Mouse (Mus musculus): ENCODE results near the gene Slc12a8. TPM values are rescaled to one million over a fixed set of nuclear protein-coding genes. Genes with fewer than 3 reads are reported as not detected.

Slc12a8 gene
- total and polyA plus RNA-seq, 3 experiments = 0.49 TPM; not detected in 2

DNA sequence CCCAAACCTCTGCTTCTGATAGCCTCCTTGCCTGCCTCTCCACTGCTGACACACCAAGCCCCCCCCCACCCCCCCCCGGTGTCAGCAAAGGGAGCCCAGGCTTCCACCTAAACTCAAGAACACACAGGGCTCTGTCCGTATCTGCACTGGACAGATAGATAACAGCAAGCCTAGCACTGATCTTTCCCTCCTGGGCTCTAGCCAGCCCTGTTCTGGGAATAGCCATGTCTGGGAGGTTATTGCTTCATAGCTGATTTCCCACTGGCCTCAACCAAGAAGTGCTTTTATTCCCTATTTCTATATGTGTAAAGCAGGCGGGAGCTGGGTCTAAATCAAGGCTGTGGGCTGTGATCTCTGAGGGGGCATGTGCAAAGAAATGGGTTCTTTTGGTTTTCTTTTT is 61.3 kb downstream of the Slc12a8 start:
- ATAC-seq (ENCODE audit: extremely low read depth, insufficient number of reproducible peaks, low FRiP score, poor library complexity, severe bottlenecking) (no peak), DNase-seq (ENCODE audit: low spot score) (no peak)
- H3K4me1 ChIP-seq (ENCODE audit: insufficient read depth, low read depth, low read length) = no peaks in the 10 kb centered on the region
- no peak overlapping the region for H3K4me3 ChIP-seq (ENCODE audit: low read depth, low read length)
- no peaks in the 10 kb centered on the region for H3K36me3 ChIP-seq (replicated peaks)
- TF ChIP-seq CTCF (IDR thresholded peaks at IDR 0.05; ENCODE audit: low read depth, low read length) (no peak), GATA2 (IDR thresholded peaks at IDR 0.05; ENCODE audit: borderline replicate concordance, low read depth, low read length) (no peak), POLR2AphosphoS5 (IDR thresholded peaks at IDR 0.05; ENCODE audit: insufficient replicate concordance, low read depth, low read length) (no peak), GATA1 (IDR thresholded peaks at IDR 0.05; ENCODE audit: borderline replicate concordance, low read length) (no peak), TAL1 (conservative IDR thresholded peaks at IDR 0.05; ENCODE audit: low read depth, low read length) (no peak)
- H3K9me3 ChIP-seq (replicated peaks) = no peaks in the 10 kb centered on the region
- H3K27me3 ChIP-seq (ENCODE audit: insufficient read depth, low read length) = peaks cover 34% of the 10 kb centered on the region

DNA sequence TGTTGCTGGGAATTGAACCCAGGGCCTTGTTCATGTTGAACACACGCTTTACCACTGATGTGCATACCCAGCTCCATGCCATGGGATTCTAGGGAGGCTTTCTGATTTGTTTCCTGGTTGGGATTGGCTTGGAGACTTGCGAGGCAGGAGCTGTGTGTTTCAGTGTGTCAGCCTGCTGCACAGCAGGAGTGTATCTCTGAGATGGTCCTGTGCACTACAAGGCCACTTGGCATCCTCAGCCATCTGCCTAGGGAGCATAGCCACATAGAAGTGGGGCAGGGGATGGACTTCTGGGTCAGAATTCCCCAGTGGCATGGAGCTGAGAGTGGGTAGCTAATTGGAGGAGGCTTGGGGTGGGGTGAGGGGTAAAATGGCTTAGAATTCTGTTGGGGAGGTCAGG is 63.2 kb downstream of the Slc12a8 start:
- H3K36me3 ChIP-seq (replicated peaks) = no peaks in the 10 kb centered on the region
- no peak for TF ChIP-seq CTCF (IDR thresholded peaks at IDR 0.05; ENCODE audit: low read depth, low read length)
- TF ChIP-seq GATA2 (IDR thresholded peaks at IDR 0.05; ENCODE audit: borderline replicate concordance, low read depth, low read length) = no peak
- no peak for TF ChIP-seq TAL1 (conservative IDR thresholded peaks at IDR 0.05; ENCODE audit: low read depth, low read length)
- TF ChIP-seq POLR2AphosphoS5 (IDR thresholded peaks at IDR 0.05; ENCODE audit: insufficient replicate concordance, low read depth, low read length) = no peak
- no peak for TF ChIP-seq GATA1 (IDR thresholded peaks at IDR 0.05; ENCODE audit: borderline replicate concordance, low read length)
- H3K9me3 ChIP-seq (replicated peaks) = no peaks in the 10 kb centered on the region
- DNase-seq (ENCODE audit: low spot score) (no peak), ATAC-seq (ENCODE audit: extremely low read depth, insufficient number of reproducible peaks, low FRiP score, poor library complexity, severe bottlenecking) (no peak)
- no peaks in the 10 kb centered on the region for H3K4me1 ChIP-seq (ENCODE audit: insufficient read depth, low read depth, low read length)
- H3K27me3 ChIP-seq (ENCODE audit: insufficient read depth, low read length) = peaks cover 39% of the 10 kb centered on the region
- no peak overlapping the region for H3K4me3 ChIP-seq (ENCODE audit: low read depth, low read length)

DNA sequence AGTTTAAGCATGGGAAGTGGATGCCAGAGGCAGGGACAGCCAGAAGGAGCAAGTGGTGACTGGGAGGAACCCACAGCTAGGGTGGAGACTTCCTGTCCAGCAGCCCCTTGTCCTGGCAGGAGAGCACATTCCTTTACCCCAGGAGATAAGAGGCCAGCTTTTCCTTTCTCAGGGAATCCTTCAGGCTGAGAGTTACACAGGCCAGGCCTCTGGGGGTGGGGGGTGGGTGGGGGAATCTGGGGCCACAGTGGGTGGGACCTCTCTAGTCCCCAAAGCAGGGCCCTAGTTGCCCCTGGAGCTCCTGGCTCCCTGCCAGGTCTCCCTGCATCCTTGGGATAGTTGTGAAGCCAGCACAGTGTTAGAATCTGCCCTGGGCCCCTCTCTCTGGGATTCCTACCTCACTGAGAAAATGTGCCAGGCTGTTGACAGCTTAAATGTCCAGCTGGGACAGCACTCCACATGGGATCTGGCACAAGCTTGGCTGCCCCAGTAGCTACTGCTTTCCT is 63.7 kb downstream of the Slc12a8 start:
- Histone ChIP-seq H3K9me3 (replicated peaks) (no peaks in the 10 kb centered on the region), H3K27me3 (ENCODE audit: insufficient read depth, low read length) (peaks cover 40% of the 10 kb centered on the region), H3K4me3 (ENCODE audit: low read depth, low read length) (no peak overlapping the region), H3K4me1 (ENCODE audit: insufficient read depth, low read depth, low read length) (no peaks in the 10 kb centered on the region), H3K36me3 (replicated peaks) (no peaks in the 10 kb centered on the region)
- ATAC-seq (ENCODE audit: extremely low read depth, insufficient number of reproducible peaks, low FRiP score, poor library complexity, severe bottlenecking) (no peak), DNase-seq (ENCODE audit: low spot score) (no peak)
- TF ChIP-seq CTCF (IDR thresholded peaks at IDR 0.05; ENCODE audit: low read depth, low read length) (no peak), TAL1 (conservative IDR thresholded peaks at IDR 0.05; ENCODE audit: low read depth, low read length) (no peak), POLR2AphosphoS5 (IDR thresholded peaks at IDR 0.05; ENCODE audit: insufficient replicate concordance, low read depth, low read length) (no peak), GATA2 (IDR thresholded peaks at IDR 0.05; ENCODE audit: borderline replicate concordance, low read depth, low read length) (no peak)

DNA sequence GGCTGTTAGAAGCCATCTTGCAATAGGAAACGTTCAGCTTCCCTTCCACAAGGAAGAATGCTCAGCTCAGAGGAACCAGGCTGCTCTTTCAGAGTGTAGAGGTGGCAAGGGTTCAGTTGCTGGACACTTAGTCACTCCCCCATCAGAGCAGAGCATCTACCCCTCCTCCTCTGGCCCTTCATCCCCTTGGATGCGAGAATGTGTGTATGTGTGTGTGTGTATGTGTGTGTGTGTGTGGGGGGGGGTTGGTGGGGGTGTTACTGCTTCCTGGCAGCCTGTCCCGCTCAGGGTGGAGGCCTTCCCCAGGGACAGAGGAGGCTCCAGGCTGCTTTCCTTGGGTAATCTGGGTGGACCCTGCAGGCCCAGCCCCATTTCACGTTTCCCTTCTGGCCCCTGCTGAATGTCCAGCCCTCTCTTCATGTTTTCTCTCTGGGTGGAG is 64.6 kb downstream of the Slc12a8 start:
- Histone ChIP-seq H3K9me3 (replicated peaks) (no peaks in the 10 kb centered on the region), H3K36me3 (replicated peaks) (no peaks in the 10 kb centered on the region), H3K27me3 (ENCODE audit: insufficient read depth, low read length) (peaks cover 36% of the 10 kb centered on the region), H3K4me3 (ENCODE audit: low read depth, low read length) (no peak overlapping the region), H3K4me1 (ENCODE audit: insufficient read depth, low read depth, low read length) (no peaks in the 10 kb centered on the region)
- ATAC-seq (ENCODE audit: extremely low read depth, insufficient number of reproducible peaks, low FRiP score, poor library complexity, severe bottlenecking) (no peak), DNase-seq (ENCODE audit: low spot score) (no peak)
- TF ChIP-seq CTCF (IDR thresholded peaks at IDR 0.05; ENCODE audit: low read depth, low read length) = no peak
- TF ChIP-seq GATA1 (IDR thresholded peaks at IDR 0.05; ENCODE audit: borderline replicate concordance, low read length) = no peak
- TF ChIP-seq TAL1 (conservative IDR thresholded peaks at IDR 0.05; ENCODE audit: low read depth, low read length) = no peak
- no peak for TF ChIP-seq GATA2 (IDR thresholded peaks at IDR 0.05; ENCODE audit: borderline replicate concordance, low read depth, low read length)
- no peak for TF ChIP-seq POLR2AphosphoS5 (IDR thresholded peaks at IDR 0.05; ENCODE audit: insufficient replicate concordance, low read depth, low read length)

DNA sequence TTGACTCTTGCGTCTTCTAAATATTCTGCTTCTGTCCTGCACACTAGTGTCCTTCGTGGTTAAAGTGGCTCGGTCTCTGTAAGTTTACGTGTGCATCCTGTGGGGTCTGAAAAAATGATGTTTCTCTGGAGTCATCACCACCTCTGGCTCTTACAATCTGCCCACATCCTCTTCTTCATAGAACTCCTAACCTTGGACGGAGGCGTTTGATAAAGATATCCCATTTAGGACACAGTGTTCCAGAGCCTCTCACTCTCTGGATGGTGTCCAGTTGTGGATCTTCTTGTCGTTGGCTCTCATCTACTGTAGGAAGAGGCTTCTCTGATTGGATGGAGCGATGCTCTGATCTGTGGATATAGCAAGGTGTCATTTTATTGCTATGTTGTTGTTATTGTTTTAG is 65.4 kb downstream of the Slc12a8 start:
- Histone ChIP-seq H3K4me1 (ENCODE audit: insufficient read depth, low read depth, low read length) (no peaks in the 10 kb centered on the region), H3K27me3 (ENCODE audit: insufficient read depth, low read length) (peaks cover 41% of the 10 kb centered on the region), H3K36me3 (replicated peaks) (no peaks in the 10 kb centered on the region), H3K9me3 (replicated peaks) (no peaks in the 10 kb centered on the region), H3K4me3 (ENCODE audit: low read depth, low read length) (no peak overlapping the region)
- no peak for DNase-seq (ENCODE audit: low spot score)
- TF ChIP-seq CTCF (IDR thresholded peaks at IDR 0.05; ENCODE audit: low read depth, low read length) = no peak
- no peak for TF ChIP-seq GATA2 (IDR thresholded peaks at IDR 0.05; ENCODE audit: borderline replicate concordance, low read depth, low read length)
- no peak for TF ChIP-seq TAL1 (conservative IDR thresholded peaks at IDR 0.05; ENCODE audit: low read depth, low read length)
- no peak for TF ChIP-seq GATA1 (IDR thresholded peaks at IDR 0.05; ENCODE audit: borderline replicate concordance, low read length)
- no peak for TF ChIP-seq POLR2AphosphoS5 (IDR thresholded peaks at IDR 0.05; ENCODE audit: insufficient replicate concordance, low read depth, low read length)
- ATAC-seq (ENCODE audit: extremely low read depth, insufficient number of reproducible peaks, low FRiP score, poor library complexity, severe bottlenecking) = no peak

DNA sequence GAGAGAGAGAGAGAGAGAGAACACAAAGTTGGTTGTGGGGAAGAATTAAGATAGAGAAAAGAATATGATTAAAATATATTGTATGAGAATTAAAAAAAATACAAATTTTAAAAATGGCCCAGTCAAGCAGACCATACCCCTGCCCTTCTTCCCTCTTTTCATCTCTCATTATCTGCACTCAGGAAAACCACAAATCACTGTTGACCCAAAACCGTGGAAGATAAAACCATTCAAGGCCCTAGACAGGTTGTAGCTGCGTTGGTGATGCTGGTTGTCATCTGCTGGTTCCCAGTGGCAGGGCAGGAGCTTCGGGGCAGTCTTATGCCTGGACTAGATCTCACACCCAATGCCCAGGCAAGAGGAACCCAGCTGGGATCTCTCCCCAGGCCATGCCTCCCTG is 66.2 kb downstream of the Slc12a8 start:
- Histone ChIP-seq H3K36me3 (replicated peaks) (no peaks in the 10 kb centered on the region), H3K9me3 (replicated peaks) (no peaks in the 10 kb centered on the region), H3K4me3 (ENCODE audit: low read depth, low read length) (no peak overlapping the region), H3K27me3 (ENCODE audit: insufficient read depth, low read length) (peaks cover 43% of the 10 kb centered on the region), H3K4me1 (ENCODE audit: insufficient read depth, low read depth, low read length) (no peaks in the 10 kb centered on the region)
- DNase-seq (ENCODE audit: low spot score) (no peak), ATAC-seq (ENCODE audit: extremely low read depth, insufficient number of reproducible peaks, low FRiP score, poor library complexity, severe bottlenecking) (no peak)
- TF ChIP-seq GATA1 (IDR thresholded peaks at IDR 0.05; ENCODE audit: borderline replicate concordance, low read length) = no peak
